Mouse (Mus musculus): Measurements from ENCODE around the gene Lrrc74a.
A peak's percentile ranks its signal among the peaks of the same experiment; 100 is the strongest.

The Lrrc74a gene

DNA sequence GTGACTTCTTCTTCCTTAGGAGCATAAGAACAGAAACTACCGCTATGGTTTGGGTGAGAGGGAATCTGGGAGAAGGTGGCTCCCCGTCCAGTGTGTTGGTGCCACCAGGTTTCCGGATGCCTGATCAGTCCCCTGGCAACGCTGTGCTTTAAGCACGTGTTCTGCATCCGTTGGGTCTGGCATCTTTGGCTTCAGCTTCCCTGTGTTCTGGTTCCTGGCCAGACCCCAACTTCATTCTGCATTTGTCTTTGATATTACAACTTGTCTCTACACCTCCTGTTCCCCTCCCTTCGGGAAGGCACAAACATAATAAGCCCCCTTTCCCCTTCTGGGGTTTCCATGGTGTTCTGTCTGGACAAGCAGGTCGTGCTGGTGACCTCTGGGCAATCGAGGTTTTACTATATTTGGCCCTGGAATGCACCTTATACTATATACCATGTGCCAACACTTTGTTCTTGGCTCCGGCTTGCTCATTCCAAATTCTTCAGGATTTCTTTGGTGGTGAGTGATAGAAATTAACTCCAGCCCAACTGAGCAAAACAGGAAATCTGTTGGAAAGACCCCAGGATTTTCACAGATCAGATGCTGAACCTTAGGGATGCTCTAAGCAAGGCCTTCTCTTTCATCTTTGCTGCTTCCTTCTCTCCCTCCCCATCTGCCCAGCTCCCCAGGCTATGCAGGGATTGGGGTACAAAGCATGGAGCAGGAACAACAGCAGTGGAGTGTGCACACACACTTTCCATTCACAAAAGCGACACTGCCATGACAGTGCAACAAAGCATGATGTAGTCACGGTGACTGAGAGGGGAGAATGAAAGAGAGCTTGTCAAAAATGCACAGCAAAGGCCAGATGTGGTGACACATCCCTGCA lies 52.2 kb downstream of the Lrrc74a start:
- DNase-seq (ENCODE audit: low spot score): no peak

DNA sequence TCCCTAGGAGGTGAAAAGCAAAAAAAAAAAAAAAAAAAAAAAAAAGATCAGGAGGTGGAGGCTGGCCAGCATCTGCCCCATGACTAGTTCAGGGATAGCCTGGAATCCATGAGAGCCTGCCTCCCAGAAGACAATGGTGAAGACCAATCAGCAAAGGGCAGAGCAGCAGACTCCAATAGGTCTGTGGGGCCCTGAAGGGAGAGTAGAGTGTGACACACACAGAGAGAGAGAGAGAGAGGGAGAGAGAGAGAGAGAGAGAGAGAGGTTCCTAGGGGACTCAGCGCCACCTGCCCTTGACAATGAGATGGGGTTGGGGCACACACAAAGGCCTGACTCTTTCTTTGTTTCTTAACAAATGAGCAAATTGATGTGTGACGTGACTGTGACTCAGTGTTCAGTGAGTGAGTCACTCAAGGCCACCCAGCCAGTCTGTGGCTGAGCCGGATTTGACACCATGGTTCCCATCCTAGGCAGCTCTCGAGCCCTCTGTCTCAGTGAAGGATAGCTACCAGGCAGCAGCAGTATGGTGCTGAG lies 52.9 kb downstream of the Lrrc74a start:
- peak; percentile 69 for DNase-seq (ENCODE audit: low spot score)

DNA sequence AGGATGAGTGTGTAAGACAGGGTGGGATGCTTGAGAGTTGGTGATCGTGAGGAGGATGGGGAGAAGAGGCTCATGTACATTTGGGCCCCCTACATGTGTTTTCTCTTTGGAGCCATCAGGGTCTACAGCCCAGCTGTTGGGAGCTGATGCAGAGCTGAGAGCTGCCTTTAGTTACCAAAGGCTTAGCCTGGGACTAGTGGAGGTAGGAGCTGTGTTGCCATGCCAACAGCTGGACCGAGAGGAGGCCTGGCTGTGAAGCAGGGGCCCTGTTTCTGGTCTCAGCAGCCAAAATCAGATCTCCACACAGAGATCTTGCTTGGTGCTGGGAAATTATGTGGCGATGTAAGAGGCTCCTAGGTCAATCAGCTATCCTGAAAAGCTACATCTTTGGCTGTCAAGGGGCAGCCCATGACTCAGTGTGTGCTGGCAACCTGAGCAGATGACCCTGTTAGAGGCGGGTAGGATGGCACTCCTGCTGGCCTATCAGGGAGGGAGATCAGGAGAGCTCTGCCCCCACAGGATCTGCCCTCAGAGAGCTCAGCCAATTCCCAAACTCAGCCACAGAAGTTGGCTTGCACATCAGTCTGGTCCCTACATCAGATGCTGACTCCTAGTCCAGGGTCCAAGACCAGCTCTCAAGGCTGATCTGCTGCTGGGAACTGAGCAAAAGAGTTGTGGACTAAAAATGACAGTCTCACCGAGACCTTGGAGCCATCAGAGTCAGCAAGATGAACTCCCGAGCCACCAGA lies 56.1 kb downstream of the Lrrc74a start:
- DNase-seq (ENCODE audit: low spot score): peak; percentile 78

DNA sequence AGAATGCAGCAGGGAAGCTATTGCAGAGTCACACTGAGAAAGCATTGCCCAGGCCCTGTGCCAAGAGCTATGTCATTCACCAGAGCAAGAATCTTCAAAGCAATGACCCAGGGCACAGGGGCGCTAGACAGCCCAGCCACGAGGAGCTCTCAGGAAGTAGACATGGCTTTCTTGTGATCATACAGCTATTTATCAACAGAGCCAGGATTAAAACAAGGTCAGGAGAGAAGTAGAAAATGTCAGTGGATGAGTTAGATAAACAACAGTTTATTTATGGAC lies 56.6 kb downstream of the Lrrc74a start:
- peak; percentile 87 for DNase-seq (ENCODE audit: low spot score)

DNA sequence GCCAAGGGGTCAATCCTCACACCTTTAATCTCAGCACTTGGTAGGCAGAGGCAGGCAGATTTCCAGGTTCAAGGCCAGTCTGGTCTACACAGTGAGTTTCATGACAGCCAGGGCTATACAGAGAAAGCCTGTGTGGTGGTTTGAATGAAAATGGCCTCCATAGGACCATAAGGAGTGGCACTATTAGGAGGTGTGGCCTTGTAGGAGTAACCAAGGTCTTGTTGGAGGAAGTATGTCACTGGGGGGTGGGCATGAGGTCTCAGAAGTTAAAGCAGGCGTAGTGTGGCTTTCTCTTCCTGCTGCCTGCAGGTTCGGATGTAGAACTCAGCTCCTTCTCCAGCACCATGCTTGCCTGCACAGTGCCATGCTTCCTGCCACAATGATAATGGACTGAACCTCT lies 57.8 kb downstream of the Lrrc74a start:
- no peak for DNase-seq (ENCODE audit: low spot score)

DNA sequence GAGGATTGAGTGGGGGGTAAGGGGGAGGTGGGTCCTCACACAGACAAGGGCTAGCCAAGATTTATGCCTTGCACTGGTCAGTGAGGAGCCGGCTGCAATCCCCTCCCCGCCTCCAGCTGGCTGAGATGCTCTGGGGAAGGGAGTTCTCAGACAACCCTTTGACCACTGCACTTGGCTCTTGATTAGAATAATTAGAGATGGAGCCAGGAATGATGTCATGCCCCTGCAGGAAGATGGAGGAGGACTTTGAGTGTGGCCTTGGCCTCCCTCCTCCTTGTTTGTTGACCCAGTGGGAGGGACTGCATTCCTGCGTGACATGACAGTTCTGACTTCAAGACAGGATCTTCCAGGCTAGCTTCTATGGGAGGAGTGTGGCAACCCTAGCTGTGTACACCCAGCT lies 59.7 kb downstream of the Lrrc74a start:
- DNase-seq (ENCODE audit: low spot score): no peak

DNA sequence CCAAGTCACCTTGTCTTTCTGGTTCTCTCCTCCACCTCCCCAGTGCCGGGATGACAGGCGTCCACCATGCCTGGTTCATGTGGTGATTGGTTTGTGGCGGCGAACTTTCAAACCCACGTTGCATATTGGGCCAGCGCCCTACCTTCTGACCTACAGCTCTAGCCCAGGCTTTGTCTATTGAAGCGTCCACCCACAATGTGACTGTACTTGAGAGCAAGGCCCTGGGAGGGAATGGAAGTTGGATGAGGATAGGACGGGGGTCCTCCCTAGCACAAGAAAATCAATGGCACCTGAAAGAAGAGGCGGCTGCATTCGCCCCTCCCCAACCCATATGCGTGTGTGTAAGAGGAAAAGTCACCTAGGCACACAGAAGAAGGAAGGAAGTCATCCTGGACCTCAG lies 60.2 kb downstream of the Lrrc74a start:
- DNase-seq (ENCODE audit: low spot score): no peak

DNA sequence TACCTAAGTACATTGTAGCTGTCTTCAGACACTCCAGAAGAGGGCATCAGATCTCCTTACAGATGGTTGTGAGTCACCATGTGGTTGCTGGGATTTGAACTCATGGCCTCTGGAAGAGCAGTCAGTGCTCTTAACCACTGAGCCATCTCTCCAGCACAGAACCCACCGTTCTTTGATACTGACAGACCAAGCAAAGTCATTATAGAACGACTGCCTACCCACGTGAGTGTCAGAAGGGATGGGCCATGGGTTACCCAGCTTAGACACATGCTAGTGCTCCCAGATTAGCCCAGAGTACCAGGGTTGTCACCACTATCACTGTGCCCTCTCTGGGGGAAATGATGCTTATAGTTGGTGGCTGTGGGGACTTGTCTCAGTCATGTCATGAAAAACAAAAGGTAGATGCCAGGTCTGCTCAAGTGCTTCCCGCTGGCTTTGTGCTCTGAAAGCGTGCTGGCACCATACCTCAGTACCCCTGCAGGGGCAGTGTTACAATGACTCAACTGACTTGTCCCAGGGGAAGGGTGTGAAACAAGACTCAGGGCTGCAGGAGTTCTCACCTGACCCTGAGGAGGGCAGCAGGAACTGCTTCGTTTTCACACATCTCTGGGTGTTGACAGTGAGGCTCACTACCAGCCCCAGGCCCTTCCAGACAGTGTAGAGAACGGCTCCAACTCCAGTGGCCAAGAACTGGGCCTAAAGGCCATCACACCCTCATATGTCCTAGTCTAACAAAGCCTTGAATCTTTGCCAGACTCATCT lies 61.1 kb downstream of the Lrrc74a start:
- peak; percentile 78 for DNase-seq (ENCODE audit: low spot score)

DNA sequence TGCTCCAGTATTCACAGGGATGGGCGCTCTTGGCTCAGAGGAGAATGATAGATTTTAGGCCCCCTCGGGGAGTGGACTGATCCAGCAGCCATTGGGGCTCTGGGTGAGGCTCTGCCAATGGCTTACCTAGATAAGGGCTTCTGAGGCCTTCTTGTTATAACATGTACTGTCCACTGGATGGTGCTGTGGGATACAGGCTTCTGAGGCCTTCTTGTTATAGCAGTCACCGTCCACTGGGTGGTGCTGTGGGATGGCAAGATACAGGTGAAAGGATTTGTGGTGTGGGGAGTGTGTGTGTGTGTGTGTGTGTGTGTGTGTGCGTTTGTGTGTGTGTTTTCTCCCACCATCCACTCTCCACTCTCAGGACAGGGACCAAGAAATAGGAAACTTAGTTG lies 61.7 kb downstream of the Lrrc74a start:
- peak; percentile 87 for DNase-seq (ENCODE audit: low spot score)

DNA sequence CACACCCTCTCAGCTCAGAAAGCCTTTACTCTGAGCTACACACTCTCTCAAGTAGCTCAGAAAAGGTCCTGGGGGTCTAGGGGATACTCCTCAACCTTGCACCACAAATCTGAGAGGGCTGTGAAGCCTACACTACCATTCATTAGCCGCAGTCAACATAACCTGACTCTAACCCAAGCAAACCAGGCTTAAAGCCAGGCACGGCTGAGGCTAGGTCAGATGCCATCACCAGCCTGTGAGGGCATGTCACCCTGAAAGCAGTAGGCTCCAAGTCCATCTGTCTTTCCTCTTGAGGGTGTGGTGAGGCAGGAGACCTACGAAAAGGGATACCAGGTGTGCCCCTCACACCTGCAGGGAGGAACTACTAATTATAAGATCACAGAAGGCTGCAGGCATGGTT lies 62.2 kb downstream of the Lrrc74a start:
- DNase-seq (ENCODE audit: low spot score): no peak

DNA sequence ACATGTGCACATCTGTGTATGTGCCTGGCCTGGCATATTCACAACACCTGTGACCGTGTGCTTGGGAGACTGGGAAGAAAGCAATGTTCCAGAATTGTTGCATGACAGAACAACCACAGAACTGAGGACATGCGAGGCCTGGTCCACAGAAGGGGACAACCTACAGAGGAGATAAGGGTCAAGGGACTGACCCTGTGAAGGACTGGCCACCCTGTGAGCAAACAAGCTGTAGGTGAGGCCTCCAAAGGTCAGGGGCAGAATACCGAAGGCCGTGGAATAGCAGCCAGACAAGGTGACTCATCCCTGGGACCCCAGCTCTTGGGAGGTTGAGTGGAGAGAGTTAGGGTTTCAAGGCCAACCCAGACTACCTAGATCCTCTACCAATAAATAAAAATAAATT lies 63.6 kb downstream of the Lrrc74a start:
- DNase-seq (ENCODE audit: low spot score): no peak

DNA sequence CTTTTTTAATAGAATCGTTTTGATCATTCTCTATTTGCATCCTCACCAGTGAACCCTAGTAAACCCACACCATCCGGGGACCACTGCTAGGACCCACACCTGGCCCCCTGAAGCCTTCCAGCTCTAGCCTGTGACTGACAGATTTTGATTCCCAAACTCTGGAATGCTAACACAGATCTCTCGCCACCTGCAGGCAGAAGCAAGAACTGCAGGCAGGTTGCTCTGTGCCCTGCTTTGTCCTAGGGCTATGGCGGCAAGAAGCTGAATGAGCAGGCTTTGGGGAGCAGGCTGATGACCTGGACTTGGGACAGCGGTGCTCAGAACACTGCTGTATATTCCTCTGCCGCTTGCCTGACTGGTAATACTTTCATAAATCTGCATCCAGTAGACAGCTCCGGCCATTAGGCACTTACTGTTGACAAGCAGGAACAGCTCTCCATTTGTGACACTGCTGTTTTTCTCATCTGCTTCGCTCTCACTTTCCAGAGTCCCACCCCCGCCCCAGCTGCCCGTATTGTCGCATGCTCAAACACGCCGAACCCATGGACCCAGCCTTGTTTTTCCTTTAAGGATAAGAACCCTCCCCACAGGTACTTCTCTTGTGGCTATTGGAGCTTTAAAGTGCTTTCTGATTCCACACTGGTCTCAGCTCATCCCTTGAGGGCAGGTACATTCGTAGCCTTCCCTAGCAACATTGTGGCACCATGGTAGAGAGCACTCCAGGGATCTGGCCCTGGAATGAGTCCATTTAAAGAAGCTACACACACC lies 64.8 kb downstream of the Lrrc74a start:
- peak; percentile 84 for DNase-seq (ENCODE audit: low spot score)

DNA sequence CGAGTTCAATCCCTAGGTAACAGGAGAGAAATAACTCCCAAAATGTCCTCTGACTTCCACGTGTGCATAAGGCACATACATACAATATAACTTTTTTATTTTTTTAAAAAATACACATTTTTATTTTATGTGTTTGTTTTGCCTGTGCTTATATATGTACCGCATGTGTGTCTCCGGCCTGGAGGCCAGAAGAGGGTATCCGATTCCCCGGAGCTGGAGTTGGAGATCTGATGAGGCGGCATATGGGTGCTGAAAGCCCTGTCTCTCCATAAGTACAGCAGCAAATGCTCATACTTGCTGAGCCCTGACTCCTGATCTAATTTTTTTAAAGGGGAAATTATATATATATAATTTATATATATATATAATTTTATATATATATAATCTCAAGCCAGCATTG lies 65.6 kb downstream of the Lrrc74a start:
- no peak for DNase-seq (ENCODE audit: low spot score)

DNA sequence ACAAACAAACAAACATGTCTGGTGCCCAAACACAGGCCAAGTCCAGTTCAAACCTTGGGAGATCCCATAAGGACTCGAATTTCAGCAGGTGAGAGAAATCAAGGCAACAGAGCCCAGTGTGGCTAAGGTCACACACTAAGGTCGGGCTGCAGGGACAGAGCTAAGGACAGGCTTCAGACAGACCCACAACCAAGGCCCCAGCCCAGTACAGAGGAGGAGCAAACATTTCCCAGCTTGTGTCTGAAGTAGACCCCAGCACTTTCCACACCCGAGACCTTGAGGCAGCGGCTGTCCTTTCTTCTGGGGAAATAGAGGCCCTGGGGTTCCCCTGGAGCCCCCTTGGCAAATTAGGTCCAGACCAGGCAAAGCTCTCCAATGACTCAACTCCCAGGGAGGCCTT lies 66.2 kb downstream of the Lrrc74a start:
- DNase-seq (ENCODE audit: low spot score): no peak

DNA sequence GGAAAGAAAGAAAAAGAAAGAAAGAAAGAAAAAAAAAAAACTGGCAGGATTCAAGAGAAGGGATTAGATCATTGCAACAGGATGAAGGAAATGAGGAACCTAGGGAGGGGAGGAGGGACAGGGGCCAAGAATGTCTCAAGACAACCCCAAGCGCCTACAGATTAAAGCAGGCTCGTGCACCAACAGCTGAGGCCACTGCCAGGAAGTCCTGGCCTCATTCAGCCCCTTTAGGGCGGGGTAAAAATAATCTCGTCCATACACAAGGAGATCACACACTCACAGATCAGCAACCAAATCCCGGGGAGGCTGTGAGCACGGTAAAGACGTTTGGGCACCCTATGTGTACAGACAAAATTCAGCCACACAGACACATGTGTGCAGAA lies 66.6 kb downstream of the Lrrc74a start:
- DNase-seq (ENCODE audit: low spot score): peak; percentile 81

DNA sequence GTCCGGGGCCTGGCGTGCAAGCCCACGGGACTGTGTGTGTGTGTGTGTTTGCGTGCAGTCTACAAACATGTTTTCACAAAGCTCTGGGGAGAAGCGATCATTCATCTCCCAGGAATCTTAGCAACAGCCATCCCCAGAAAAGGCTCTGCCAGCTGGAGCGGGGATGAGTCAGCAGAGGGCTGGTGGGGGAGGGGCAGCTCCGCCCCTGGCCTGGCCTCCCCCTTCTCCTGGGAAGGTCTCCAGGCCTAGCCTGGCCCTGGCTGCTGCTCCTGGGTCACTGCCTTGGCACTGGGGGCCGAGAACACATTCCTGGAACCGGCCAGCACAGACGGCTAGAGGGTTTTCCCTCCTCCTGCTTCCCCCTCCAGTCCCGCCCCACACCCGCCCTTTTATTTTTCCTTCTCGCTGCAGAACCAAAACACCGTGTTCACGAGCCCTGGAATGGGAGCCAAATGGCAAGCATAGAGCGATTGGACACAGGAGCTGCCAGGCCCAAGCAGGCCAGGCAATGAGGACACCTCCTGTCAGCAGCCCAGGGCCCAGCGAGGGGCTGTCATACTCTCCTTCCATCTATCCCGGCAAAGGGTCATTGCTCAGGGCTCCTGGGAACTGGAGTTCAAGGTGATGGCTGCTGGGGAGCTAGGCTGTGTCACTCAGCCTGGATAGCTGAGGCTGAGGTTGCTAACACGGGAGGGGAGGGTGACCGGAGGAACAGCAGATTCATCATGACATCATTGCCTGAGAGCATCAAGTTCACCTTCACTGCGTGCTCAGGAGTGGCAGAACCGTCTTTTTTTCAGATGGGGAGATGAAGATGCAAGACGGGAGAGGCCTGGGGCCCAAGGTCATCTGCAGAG lies 67.2 kb downstream of the Lrrc74a start:
- peak; percentile 91 for DNase-seq (ENCODE audit: low spot score)

DNA sequence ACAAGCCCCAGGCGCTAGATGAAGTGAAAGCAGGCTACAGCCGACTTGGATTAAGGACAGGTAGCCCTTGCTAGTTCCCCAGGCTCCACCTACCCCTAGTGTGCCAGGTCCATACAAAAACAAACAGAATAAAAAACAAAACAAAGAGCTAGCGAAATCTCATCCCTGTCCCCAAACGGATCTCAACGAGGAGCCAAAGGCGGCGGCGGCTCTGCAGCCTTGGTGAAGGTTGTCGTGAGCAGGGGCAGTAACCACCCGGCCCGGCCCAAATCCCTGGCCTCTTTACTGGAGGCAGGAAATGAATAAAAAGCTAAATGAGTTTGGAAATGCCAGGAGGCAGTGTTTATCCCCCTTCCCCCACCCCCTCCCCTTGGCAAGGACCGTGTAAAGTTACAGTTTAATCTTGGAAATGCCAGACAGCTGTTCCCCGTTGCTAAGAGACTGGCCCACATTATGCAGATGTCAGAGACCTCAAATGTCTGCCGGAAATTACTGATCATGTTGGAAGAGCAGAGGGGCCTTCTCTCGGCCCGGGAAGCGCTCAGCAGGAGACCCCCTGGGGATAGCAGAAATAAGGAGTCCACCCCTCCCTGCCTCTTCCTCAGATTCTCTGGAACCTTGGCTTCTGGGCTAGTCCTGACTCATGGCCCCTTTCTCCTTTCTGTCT lies 68.0 kb downstream of the Lrrc74a start:
- DNase-seq (ENCODE audit: low spot score): peak; percentile 81

DNA sequence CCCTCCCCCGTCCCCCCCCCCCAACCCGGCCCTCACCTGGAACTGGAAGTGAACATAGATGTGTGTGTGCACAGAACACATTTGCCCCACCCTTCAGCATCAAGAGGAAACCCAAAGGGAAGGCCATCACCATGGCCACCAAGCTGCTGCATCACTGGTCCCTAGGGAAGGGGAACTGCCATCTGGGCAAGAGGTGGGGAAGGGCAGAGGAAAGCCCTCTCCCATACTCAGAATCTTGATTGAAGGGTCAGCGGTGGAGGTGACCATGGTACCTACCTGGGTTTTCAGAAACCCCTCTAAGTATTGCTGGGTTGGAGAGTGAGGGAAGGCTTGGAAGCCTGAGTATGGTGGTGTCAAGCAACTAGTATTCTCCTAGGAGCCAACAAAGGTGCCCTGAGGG lies 68.7 kb downstream of the Lrrc74a start:
- DNase-seq (ENCODE audit: low spot score): no peak

DNA sequence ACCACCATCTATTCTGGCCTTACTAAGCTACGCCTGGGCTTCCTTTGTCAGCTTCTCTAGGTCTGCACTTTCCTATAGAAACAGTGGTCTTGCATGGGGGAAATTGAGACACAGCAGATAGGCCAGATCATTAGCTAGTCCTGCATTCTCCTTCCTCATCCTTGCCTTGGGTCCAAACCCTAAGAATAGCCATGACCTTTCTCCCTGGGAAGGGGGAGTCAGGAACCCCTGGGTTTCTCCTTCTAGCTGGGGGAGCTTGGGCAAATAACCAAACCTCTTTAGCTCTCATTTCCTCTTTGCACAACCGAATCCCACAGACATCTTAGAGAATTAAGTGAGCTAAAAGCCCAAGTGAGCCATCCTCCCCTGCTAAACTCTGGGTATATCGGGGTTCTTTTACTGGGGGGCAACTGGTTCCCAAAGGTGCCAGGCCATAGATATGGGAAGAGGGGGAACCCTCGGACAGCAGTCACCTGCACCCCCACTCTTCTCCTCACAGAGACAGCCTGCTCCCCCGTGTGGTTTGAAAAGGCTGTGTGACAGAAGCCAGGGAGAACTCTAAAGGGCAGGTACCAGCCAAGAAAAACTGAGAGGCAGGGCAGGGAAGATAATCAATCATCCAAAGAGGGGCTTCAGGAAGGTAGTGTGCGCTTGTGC lies 69.6 kb downstream of the Lrrc74a start:
- no peak for DNase-seq (ENCODE audit: low spot score)

DNA sequence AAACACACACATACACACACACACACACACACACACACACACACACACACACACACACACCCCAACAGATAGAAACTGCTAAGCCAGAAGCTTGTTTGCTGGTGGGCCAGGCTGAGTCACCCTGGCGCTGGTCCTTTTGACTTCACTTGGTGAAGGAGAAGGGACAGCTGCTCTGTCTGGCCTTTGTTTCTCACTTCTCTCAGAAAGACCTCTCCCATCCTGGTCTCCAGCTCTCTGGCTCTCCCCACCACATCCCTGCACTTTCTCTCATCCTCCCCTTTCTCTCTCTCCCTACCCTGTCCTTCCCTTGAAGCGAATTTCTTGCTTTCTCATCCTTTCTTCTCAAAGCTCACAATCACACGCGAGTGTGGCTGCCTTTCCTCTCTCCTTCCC lies 70.1 kb downstream of the Lrrc74a start:
- no peak for DNase-seq (ENCODE audit: low spot score)

All from MN1 (cell line).